Mouse (Mus musculus) kidney, postnatal 0 days (tissue): ENCODE results near the gene Tmprss4. TPM values are rescaled to one million over a fixed set of nuclear protein-coding genes. Genes with fewer than 3 reads are reported as not detected.

Experiments used
- ATAC-seq: fragments of 200-750 bp; cut with Nextera tagmentation; replicated peaks from 2 replicates; pipeline ENCODE4 v1.8.0; 2017; ENCODE audit warnings: low read depth, moderate number of reproducible peaks, moderate TSS enrichment, moderate library complexity; ENCODE audit not compliant: low FRiP score
- DNase-seq: peaks from one replicate; pipeline ENCODE4 v3.0.0-alpha.2; 2016; ENCODE audit warnings: low spot score
- H3K27ac ChIP-seq: fragments of 300-500 bp; sonication (generic); 2 replicates; pipeline ENCODE4 v1.5.1; 2014; ENCODE audit warnings: mild to moderate bottlenecking
- H3K27me3 ChIP-seq: fragments of 300-500 bp; sonication (generic); 2 replicates; pipeline ENCODE4 v1.6.1; 2014; ENCODE audit warnings: low read length, mixed read lengths; ENCODE audit not compliant: insufficient read depth
- H3K36me3 ChIP-seq: fragments of 300-500 bp; sonication (generic); 2 replicates; pipeline ENCODE4 v1.6.1; 2014; ENCODE audit warnings: low read length, mixed read lengths; ENCODE audit not compliant: insufficient read depth
- H3K4me1 ChIP-seq: fragments of 300-500 bp; sonication (generic); replicated peaks from 2 replicates; pipeline ENCODE4 v1.6.1; 2014; ENCODE audit warnings: antibody characterized with exemption, low read length, mixed read lengths; ENCODE audit not compliant: insufficient read depth
- H3K4me2 ChIP-seq: fragments of 300-500 bp; sonication (generic); 2 replicates; pipeline ENCODE4 v1.6.1; 2014; ENCODE audit warnings: mild to moderate bottlenecking, low read length, moderate library complexity, mixed read lengths
- H3K4me3 ChIP-seq: fragments of 300-500 bp; sonication (generic); replicated peaks from 2 replicates; pipeline ENCODE4 v1.5.1; 2014; ENCODE audit warnings: low read depth, low read length
- H3K9ac ChIP-seq: fragments of 300-500 bp; sonication (generic); 2 replicates; pipeline ENCODE4 v1.6.1; 2014; ENCODE audit warnings: low read depth, low read length
- H3K9me3 ChIP-seq: fragments of 300-500 bp; sonication (generic); replicated peaks from 2 replicates; pipeline ENCODE4 v1.6.1; 2016; ENCODE audit warnings: low read length, inconsistent platforms, mixed read lengths
- CTCF ChIP-seq: IDR thresholded peaks from 2 replicates; pipeline ENCODE4 v1.5.1; 2016; ENCODE audit warnings: antibody characterized with exemption, low read depth, mild to moderate bottlenecking, moderate library complexity
- WGBS: fragments of 180-500 bp; shearing (Covaris S2); extraction: QIAGEN DNeasy Blood & Tissue Kit; methylation state at CpG from one replicate; pipeline ENCODE4 v1.1.7; 2014; 5-methylcytosine and 5-hydroxymethylcytosine counted together
- polyA plus RNA-seq: library from polyadenylated mRNA; unstranded; fragments of >200 nt; fragmentation: Nextera tagmentation; extraction: Ambion mirVana; gene quantifications from 2 replicates; pipeline ENCODE4 v1.2.1, GENCODE M21; 2015

Tmprss4 gene
- 0.36 and 0.46 TPM in 2 replicates for polyA plus RNA-seq

GRCm38 (mm10) chr9:45203797-45204410 lies at the start of gene Tmprss4:
TSS of gene Tmprss4 (minus strand) at chr9:45204092.
- H3K4me3 ChIP-seq, result no peak within 1 kb of the TSS
- no peak within 1 kb of the TSS for H3K9ac ChIP-seq
- 51% methylated on average over 8 of the region's 8 CpGs for WGBS
- TF ChIP-seq CTCF, result no peak
- DNase-seq (peak; percentile 12), ATAC-seq (no peak; the same call in 1 of the 2 replicates)
- no peak within 1 kb of the TSS for H3K4me2 ChIP-seq
- no peaks in the 10 kb centered on the region for H3K9me3 ChIP-seq
- no peaks in the 10 kb centered on the region for H3K36me3 ChIP-seq
- H3K27me3 ChIP-seq, result no peaks in the 10 kb centered on the region
- H3K4me1 ChIP-seq, result no peaks in the 10 kb centered on the region
- H3K27ac ChIP-seq, result no peak within 1 kb of the TSS

GRCm38 (mm10) chr9:45252395-45252794 lies 48.5 kb upstream of the Tmprss4 start:
- H3K4me3 ChIP-seq, result no peak overlapping the region
- H3K27me3 ChIP-seq, result no peaks in the 10 kb centered on the region
- no peaks in the 10 kb centered on the region for H3K36me3 ChIP-seq
- TF ChIP-seq CTCF, result no peak
- no peak overlapping the region for H3K27ac ChIP-seq
- H3K4me2 ChIP-seq, result no peak overlapping the region
- DNase-seq, result no peak
- no peak overlapping the region for H3K9ac ChIP-seq
- 76% methylated on average over 6 of the region's 6 CpGs for whole genome bisulfite sequencing
- no peaks in the 10 kb centered on the region for H3K9me3 ChIP-seq
- no peaks in the 10 kb centered on the region for H3K4me1 ChIP-seq
- no peak for ATAC-seq

GRCm38 (mm10) chr9:45251990-45252389 lies 48.1 kb upstream of the Tmprss4 start:
- Histone ChIP-seq H3K4me2 (no peak overlapping the region), H3K9me3 (no peaks in the 10 kb centered on the region), H3K4me1 (no peaks in the 10 kb centered on the region), H3K27ac (no peak overlapping the region), H3K9ac (no peak overlapping the region), H3K4me3 (no peak overlapping the region), H3K27me3 (no peaks in the 10 kb centered on the region), H3K36me3 (no peaks in the 10 kb centered on the region)
- no peak for ATAC-seq
- WGBS, result 46% methylated on average over 4 of the region's 4 CpGs
- DNase-seq, result no peak
- TF ChIP-seq CTCF, result no peak

GRCm38 (mm10) chr9:45251281-45251680 lies 47.4 kb upstream of the Tmprss4 start:
- H3K9ac ChIP-seq, result no peak overlapping the region
- ATAC-seq (no peak), DNase-seq (no peak)
- no peak overlapping the region for H3K27ac ChIP-seq
- H3K4me3 ChIP-seq, result no peak overlapping the region
- H3K36me3 ChIP-seq, result no peaks in the 10 kb centered on the region
- H3K4me2 ChIP-seq, result no peak overlapping the region
- H3K4me1 ChIP-seq, result no peaks in the 10 kb centered on the region
- no peak for TF ChIP-seq CTCF
- H3K27me3 ChIP-seq, result no peaks in the 10 kb centered on the region
- WGBS, result 68% methylated on average over 3 of the region's 3 CpGs
- no peaks in the 10 kb centered on the region for H3K9me3 ChIP-seq

- H3K27me3 ChIP-seq, result no peaks in the 10 kb centered on the region
- no peak overlapping the region for H3K9ac ChIP-seq
- no peak for DNase-seq
- 81% methylated on average over 7 of the region's 7 CpGs for WGBS
- H3K4me3 ChIP-seq, result no peak overlapping the region
- TF ChIP-seq CTCF, result no peak
- no peak for ATAC-seq
- no peaks in the 10 kb centered on the region for H3K36me3 ChIP-seq
- no peak overlapping the region for H3K27ac ChIP-seq
- H3K4me2 ChIP-seq, result no peak overlapping the region
- no peaks in the 10 kb centered on the region for H3K9me3 ChIP-seq
- no peaks in the 10 kb centered on the region for H3K4me1 ChIP-seq
Observed at GRCm38 (mm10) chr9:45250306-45250705, 46.4 kb upstream of the Tmprss4 start.

- 51% methylated on average over 2 of the region's 2 CpGs for WGBS
- Histone ChIP-seq H3K4me2 (no peak overlapping the region), H3K9ac (no peak overlapping the region), H3K27ac (no peak overlapping the region), H3K4me1 (no peaks in the 10 kb centered on the region), H3K9me3 (no peaks in the 10 kb centered on the region), H3K36me3 (no peaks in the 10 kb centered on the region), H3K27me3 (no peaks in the 10 kb centered on the region), H3K4me3 (no peak overlapping the region)
- DNase-seq (no peak), ATAC-seq (no peak)
- TF ChIP-seq CTCF, result no peak
Observed at GRCm38 (mm10) chr9:45247536-45247935, 43.6 kb upstream of the Tmprss4 start.

GRCm38 (mm10) chr9:45246060-45246459 lies 42.2 kb upstream of the Tmprss4 start:
- Histone ChIP-seq H3K4me2 (no peak overlapping the region), H3K27ac (no peak overlapping the region), H3K4me3 (no peak overlapping the region), H3K27me3 (no peaks in the 10 kb centered on the region), H3K4me1 (no peaks in the 10 kb centered on the region), H3K9ac (no peak overlapping the region), H3K36me3 (no peaks in the 10 kb centered on the region), H3K9me3 (no peaks in the 10 kb centered on the region)
- DNase-seq (no peak), ATAC-seq (no peak)
- TF ChIP-seq CTCF, result no peak
- 93% methylated on average over 6 of the region's 6 CpGs for WGBS
